Comparison of ENCODE assay signal across 23 mouse cellular contexts in genomic region chr2:119334964-119335525, GRCm38 (mm10). TPM values are rescaled to one million over a fixed set of nuclear protein-coding genes. Genes with fewer than 3 reads are reported as not detected.
DNase-seq lines count a peak whose midpoint lies in the region; ATAC-seq and TF ChIP-seq lines count a peak whose summit lies in the region.
"Had no signal": no experiment of that assay in that cellular context is flagged by ENCODE, and none has a peak within 500 bp of the region (broad histone marks: within the 10 kb centered on the region; RNA-seq: fewer than 3 reads in every experiment).

No protein-coding gene starts in this region.

- no peak for TF ChIP-seq EP300 in heart, postnatal 0 days (IDR thresholded peaks at IDR 0.05; ENCODE audit: low read depth)

- 68% methylated on average over 7 of the region's 7 CpGs for WGBS in heart, embryonic 12.5 days
- 70% methylated on average over 7 of the region's 7 CpGs for WGBS in heart, postnatal 0 days
- WGBS in lung, adult 2 months = 70% methylated on average over 7 of the region's 7 CpGs
- 74% methylated on average over 7 of the region's 7 CpGs for WGBS in neural tube, embryonic 11.5 days
- WGBS in neural tube, embryonic 15.5 days = 69% methylated on average over 7 of the region's 7 CpGs

- H3K9ac ChIP-seq in heart, embryonic 12.5 days = no peak overlapping the region
- no peak overlapping the region for H3K9ac ChIP-seq in heart, postnatal 0 days (replicated peaks; ENCODE audit: low read depth, low read length)
- H3K9ac ChIP-seq in neural tube, embryonic 11.5 days (ENCODE audit: low read length) = no peak overlapping the region
- no peak overlapping the region for H3K9ac ChIP-seq in neural tube, embryonic 15.5 days (replicated peaks)
- H3K9ac ChIP-seq: forebrain, postnatal 0 days; hindbrain, embryonic 15.5 days; limb, embryonic 13.5 days; liver, embryonic 13.5 days had no signal

- H3K4me2 ChIP-seq in heart, embryonic 12.5 days = no peak overlapping the region
- H3K4me2 ChIP-seq in heart, postnatal 0 days (ENCODE audit: low read depth, low read length) = peak overlapping the region; percentile 16; the same call in 1 of the 2 replicates
- no peak overlapping the region for H3K4me2 ChIP-seq in neural tube, embryonic 11.5 days (ENCODE audit: low read depth)
- no peak overlapping the region for H3K4me2 ChIP-seq in neural tube, embryonic 15.5 days
- H3K4me2 ChIP-seq: hindbrain, embryonic 15.5 days; limb, embryonic 13.5 days; liver, embryonic 13.5 days had no signal

- TF ChIP-seq CTCF in heart, postnatal 0 days (IDR thresholded peaks at IDR 0.05; ENCODE audit: low read depth) = no peak
- TF ChIP-seq CTCF in lung, adult 2 months (IDR thresholded peaks at IDR 0.05; ENCODE audit: insufficient read depth, low read length) = no peak

- intact Hi-C loops in heart, postnatal 25 days (cut with DNase I) = no loop called here

- H3K9me3 ChIP-seq in heart, embryonic 12.5 days (replicated peaks) = no peaks in the 10 kb centered on the region
- H3K9me3 ChIP-seq in heart, postnatal 0 days (replicated peaks; ENCODE audit: control insufficient read depth, low read length) = no peaks in the 10 kb centered on the region
- H3K9me3 ChIP-seq in neural tube, embryonic 11.5 days (ENCODE audit: control insufficient read depth, low read length) = no peaks in the 10 kb centered on the region
- H3K9me3 ChIP-seq in neural tube, embryonic 15.5 days (replicated peaks) = no peaks in the 10 kb centered on the region
- H3K9me3 ChIP-seq: forebrain, embryonic 10.5 days; hindbrain, embryonic 15.5 days; limb, embryonic 13.5 days; liver, embryonic 13.5 days; midbrain, embryonic 10.5 days had no signal

- ATAC-seq in heart, embryonic 12.5 days (ENCODE audit: insufficient number of reproducible peaks, low FRiP score) = no peak
- ATAC-seq in heart, postnatal 0 days (ENCODE audit: insufficient read depth, low read depth) = no peak
- no peak for ATAC-seq in neural tube, embryonic 11.5 days (ENCODE audit: insufficient read depth, low FRiP score, low TSS enrichment)
- ATAC-seq in neural tube, embryonic 15.5 days (ENCODE audit: low FRiP score) = no peak
- ATAC-seq: forebrain, postnatal 0 days; Patski had no signal

- TF ChIP-seq POLR2A in lung, adult 2 months (IDR thresholded peaks at IDR 0.05; ENCODE audit: borderline replicate concordance, extremely low read depth, low read depth, low read length) = no peak

- peak; percentile 94 for DNase-seq in heart, adult 11 months
- DNase-seq in heart, postnatal 0 days (ENCODE audit: low spot score) = no peak
- no peak for DNase-seq in heart, postnatal 25 days (ENCODE audit: low spot score)
- DNase-seq in lung, adult 2 months = no peak
- no peak for DNase-seq in lung, postnatal 10 days
- peak; percentile 1 for DNase-seq in neural tube, embryonic 11.5 days (ENCODE audit: low spot score)
- DNase-seq: adrenal gland, postnatal 36 days; cerebellum, adult 11 months; cerebellum, adult 9-11 months; forebrain, postnatal 0 days; gastrocnemius, postnatal 36 days; layer of hippocampus, adult 9-11 months; liver, embryonic 13.5 days; thymus, adult 18-20 months; thymus, postnatal 36 days had no signal

- H3K36me3 ChIP-seq in heart, embryonic 12.5 days = 0 out of 2 replicates have a peak, but pooled peaks cover 3% of the 10 kb centered on the region
- peaks cover 9% of the 10 kb centered on the region for H3K36me3 ChIP-seq in heart, postnatal 0 days (replicated peaks; ENCODE audit: control insufficient read depth, insufficient read depth, low read length)
- H3K36me3 ChIP-seq in neural tube, embryonic 11.5 days (ENCODE audit: control insufficient read depth, insufficient read depth, low read length) = no peaks in the 10 kb centered on the region
- no peaks in the 10 kb centered on the region for H3K36me3 ChIP-seq in neural tube, embryonic 15.5 days
- H3K36me3 ChIP-seq: forebrain, embryonic 10.5 days; G1E; hindbrain, embryonic 15.5 days; limb, embryonic 13.5 days; liver, embryonic 13.5 days; midbrain, embryonic 10.5 days had no signal

- peaks cover 13% of the 10 kb centered on the region for H3K4me1 ChIP-seq in heart, embryonic 12.5 days (replicated peaks)
- peaks cover 7% of the 10 kb centered on the region; the same call in 1 of the 2 replicates for H3K4me1 ChIP-seq in heart, postnatal 0 days (ENCODE audit: control insufficient read depth, insufficient read depth)
- peaks cover 10% of the 10 kb centered on the region for H3K4me1 ChIP-seq in lung, adult 2 months (ENCODE audit: control insufficient read depth, insufficient read depth, low read length)
- peaks cover 4% of the 10 kb centered on the region; the same call in 1 of the 2 replicates for H3K4me1 ChIP-seq in neural tube, embryonic 11.5 days (ENCODE audit: control insufficient read depth, insufficient read depth, low read length)
- H3K4me1 ChIP-seq in neural tube, embryonic 15.5 days = peaks cover 11% of the 10 kb centered on the region

- H3K4me3 ChIP-seq in heart, embryonic 12.5 days = no peak overlapping the region
- no peak overlapping the region for H3K4me3 ChIP-seq in heart, postnatal 0 days (ENCODE audit: low read depth, low read length)
- H3K4me3 ChIP-seq in lung, adult 2 months (replicated peaks; ENCODE audit: extremely low read depth, low read depth, low read length) = peak overlapping the region; percentile 28
- no peak overlapping the region for H3K4me3 ChIP-seq in neural tube, embryonic 11.5 days (ENCODE audit: low read depth, low read length)
- H3K4me3 ChIP-seq in neural tube, embryonic 15.5 days (replicated peaks) = no peak overlapping the region
- H3K4me3 ChIP-seq: forebrain, embryonic 10.5 days; hindbrain, embryonic 15.5 days; limb, embryonic 13.5 days; liver, embryonic 13.5 days; midbrain, embryonic 10.5 days had no signal

- H3K27me3 ChIP-seq in heart, embryonic 12.5 days (replicated peaks) = peaks cover 33% of the 10 kb centered on the region
- peaks cover 12% of the 10 kb centered on the region for H3K27me3 ChIP-seq in heart, postnatal 0 days (ENCODE audit: control insufficient read depth, insufficient read depth, low read length)
- H3K27me3 ChIP-seq in neural tube, embryonic 11.5 days (ENCODE audit: control insufficient read depth, insufficient read depth, low read length) = peaks cover 18% of the 10 kb centered on the region
- H3K27me3 ChIP-seq in neural tube, embryonic 15.5 days (replicated peaks) = peaks cover 27% of the 10 kb centered on the region
- H3K27me3 ChIP-seq: Patski had no signal

- no peak overlapping the region for H3K27ac ChIP-seq in heart, embryonic 12.5 days (ENCODE audit: poor library complexity, severe bottlenecking)
- H3K27ac ChIP-seq in heart, postnatal 0 days (ENCODE audit: low read depth) = peak overlapping the region; percentile 34; the same call in 1 of the 2 replicates
- H3K27ac ChIP-seq in neural tube, embryonic 11.5 days (ENCODE audit: low read depth, low read length) = no peak overlapping the region
- H3K27ac ChIP-seq in neural tube, embryonic 15.5 days (replicated peaks) = no peak overlapping the region
- H3K27ac ChIP-seq: forebrain, embryonic 10.5 days; hindbrain, embryonic 15.5 days; limb, embryonic 13.5 days; liver, embryonic 13.5 days; midbrain, embryonic 10.5 days had no signal

RNA-seq across cellular contexts. Expression of gene Dll4, which starts 9.5 kb away (rescaled TPM):
- polyA plus RNA-seq in heart, embryonic 12.5 days (2016; fragmentation: Nextera tagmentation; extraction: Ambion mirVana) = 6.5 and 6.8 TPM in 2 replicates
- total RNA-seq in heart, postnatal 0 days (2014; rRNA removed; ENCODE audit: low replicate concordance) = 5.0 and 6.6 TPM in 2 replicates
- polyA plus RNA-seq in heart, postnatal 0 days (2015; fragmentation: Nextera tagmentation; extraction: Ambion mirVana) = 5.7 and 6.2 TPM in 2 replicates
- total RNA-seq in heart, postnatal 25 days (2021) = 10 to 100 TPM; 16.7 to 22.5 TPM
- polyA plus RNA-seq in lung, adult 2 months (2012; rRNA removed) = 114 TPM in 2 replicates
- 3.1 and 3.8 TPM in 2 replicates for polyA plus RNA-seq in neural tube, embryonic 11.5 days (2014; fragmentation: Nextera tagmentation; extraction: Ambion mirVana)
- polyA plus RNA-seq in neural tube, embryonic 15.5 days (2015; fragmentation: Nextera tagmentation; extraction: Ambion mirVana) = 3.9 and 10.4 TPM in 2 replicates

RNA-seq across cellular contexts. Expression of gene Chac1, which starts 16.0 kb away (rescaled TPM):
- polyA plus RNA-seq in heart, embryonic 12.5 days (2016; fragmentation: Nextera tagmentation; extraction: Ambion mirVana) = 0.12 and 0.31 TPM in 2 replicates
- 0.11 and 0.27 TPM in 2 replicates for total RNA-seq in heart, postnatal 0 days (2014; rRNA removed; ENCODE audit: low replicate concordance)
- 0.30 and 0.52 TPM in 2 replicates for polyA plus RNA-seq in heart, postnatal 0 days (2015; fragmentation: Nextera tagmentation; extraction: Ambion mirVana)
- total RNA-seq in heart, postnatal 25 days (2021) = 1 to 10 TPM; 7.2 to 9.3 TPM
- polyA plus RNA-seq in lung, adult 2 months (2012; rRNA removed) = 9.2 and 10.7 TPM in 2 replicates
- 0.95 and 1.3 TPM in 2 replicates for polyA plus RNA-seq in neural tube, embryonic 11.5 days (2014; fragmentation: Nextera tagmentation; extraction: Ambion mirVana)
- 11.3 and 12.1 TPM in 2 replicates for polyA plus RNA-seq in neural tube, embryonic 15.5 days (2015; fragmentation: Nextera tagmentation; extraction: Ambion mirVana)
- total RNA-seq: G1E had no signal
- polyA plus RNA-seq: G1E had no signal

RNA-seq across cellular contexts. Expression of gene Vps18, which starts 46.5 kb away (rescaled TPM):
- 15.2 and 15.8 TPM in 2 replicates for polyA plus RNA-seq in heart, embryonic 12.5 days (2016; fragmentation: Nextera tagmentation; extraction: Ambion mirVana)
- 14.3 and 16.2 TPM in 2 replicates for total RNA-seq in heart, postnatal 0 days (2014; rRNA removed; ENCODE audit: low replicate concordance)
- 8.0 and 8.3 TPM in 2 replicates for polyA plus RNA-seq in heart, postnatal 0 days (2015; fragmentation: Nextera tagmentation; extraction: Ambion mirVana)
- total RNA-seq in heart, postnatal 25 days (2021) = 10 to 100 TPM; 11.9 to 13.0 TPM
- polyA plus RNA-seq in lung, adult 2 months (2012; rRNA removed) = 24.1 and 25.9 TPM in 2 replicates
- 17.4 and 17.8 TPM in 2 replicates for polyA plus RNA-seq in neural tube, embryonic 11.5 days (2014; fragmentation: Nextera tagmentation; extraction: Ambion mirVana)
- 23.7 and 23.8 TPM in 2 replicates for polyA plus RNA-seq in neural tube, embryonic 15.5 days (2015; fragmentation: Nextera tagmentation; extraction: Ambion mirVana)

Comparison
In these comparisons a context has a peak if more than half of its experiments do, and no peak if none do; other contexts are left out.
1. DNase-seq: peak in heart, adult 11 months (single experiment) and neural tube, embryonic 11.5 days (single experiment); none in heart, postnatal 0 days (single experiment), heart, postnatal 25 days (single experiment), lung, adult 2 months (single experiment) and lung, postnatal 10 days (single experiment).
2. RNA of gene Dll4, which starts 9.5 kb away (polyA plus RNA-seq): 114 TPM in lung, adult 2 months; 6.5 to 6.8 TPM in heart, embryonic 12.5 days, 5.7 to 6.2 TPM in heart, postnatal 0 days, 3.9 to 10.4 TPM in neural tube, embryonic 15.5 days and 3.1 to 3.8 TPM in neural tube, embryonic 11.5 days; every median in the first group is over 10 times any median in the second.